Mouse (Mus musculus): ENCODE measurements around the gene Nin. TPM values are rescaled to one million over a fixed set of nuclear protein-coding genes. Genes with fewer than 3 reads are reported as not detected.

Gene Nin
- polyA plus RNA-seq, 1 experiment from 2014 or later = 17.1 TPM

- DNase-seq (peak; percentile 58), ATAC-seq (ENCODE audit: low FRiP score, low TSS enrichment) (peak; percentile 35; the same call in 1 of the 2 replicates)
- no peaks in the 10 kb centered on the region for H3K9me3 ChIP-seq (ENCODE audit: control insufficient read depth, low read length)
- 0 out of 2 replicates have a peak overlapping the region, but pooled peaks have one; percentile 1 for H3K4me2 ChIP-seq (ENCODE audit: low read length)
- peak overlapping the region; percentile 66 for H3K27ac ChIP-seq (replicated peaks; ENCODE audit: low read depth, low read length)
- 0 out of 2 replicates have a peak overlapping the region, but pooled peaks have one; percentile 20 for H3K9ac ChIP-seq (replicated peaks; ENCODE audit: low read length)
- H3K27me3 ChIP-seq (ENCODE audit: control insufficient read depth, insufficient read depth, low read length) = no peaks in the 10 kb centered on the region
- H3K4me1 ChIP-seq (ENCODE audit: control insufficient read depth, insufficient read depth, low read length) = peaks cover 37% of the 10 kb centered on the region
- 15% methylated on average over 6 of the region's 6 CpGs for WGBS
- no peaks in the 10 kb centered on the region for H3K36me3 ChIP-seq (ENCODE audit: control insufficient read depth, insufficient read depth, low read length)
- H3K4me3 ChIP-seq (replicated peaks; ENCODE audit: low read depth, low read length) = no peak overlapping the region
Measured at GRCm38 (mm10) chr12:70068647-70069257, 44.8 kb downstream of the Nin start.

- Histone ChIP-seq H3K9ac (replicated peaks; ENCODE audit: low read length) (no peak overlapping the region), H3K4me2 (ENCODE audit: low read length) (no peak overlapping the region), H3K36me3 (ENCODE audit: control insufficient read depth, insufficient read depth, low read length) (no peaks in the 10 kb centered on the region), H3K4me1 (ENCODE audit: control insufficient read depth, insufficient read depth, low read length) (peaks cover 37% of the 10 kb centered on the region), H3K9me3 (ENCODE audit: control insufficient read depth, low read length) (no peaks in the 10 kb centered on the region), H3K27ac (replicated peaks; ENCODE audit: low read depth, low read length) (0 out of 2 replicates have a peak overlapping the region, but pooled peaks have one; percentile 5), H3K4me3 (replicated peaks; ENCODE audit: low read depth, low read length) (no peak overlapping the region), H3K27me3 (ENCODE audit: control insufficient read depth, insufficient read depth, low read length) (no peaks in the 10 kb centered on the region)
- no peak for ATAC-seq (ENCODE audit: low FRiP score, low TSS enrichment)
- 36% methylated on average over 9 of the region's 9 CpGs for WGBS
- DNase-seq = peak; percentile 42
Measured at GRCm38 (mm10) chr12:70067849-70068248, 45.7 kb downstream of the Nin start.

GRCm38 (mm10) chr12:70062114-70062513, 51.4 kb downstream of the Nin start:
- DNase-seq (peak; percentile 82), ATAC-seq (ENCODE audit: low FRiP score, low TSS enrichment) (no peak)
- Histone ChIP-seq H3K36me3 (ENCODE audit: control insufficient read depth, insufficient read depth, low read length) (peaks cover 22% of the 10 kb centered on the region), H3K9me3 (ENCODE audit: control insufficient read depth, low read length) (no peaks in the 10 kb centered on the region), H3K4me2 (ENCODE audit: low read length) (no peak overlapping the region), H3K27ac (replicated peaks; ENCODE audit: low read depth, low read length) (no peak overlapping the region), H3K4me1 (ENCODE audit: control insufficient read depth, insufficient read depth, low read length) (no peaks in the 10 kb centered on the region), H3K27me3 (ENCODE audit: control insufficient read depth, insufficient read depth, low read length) (no peaks in the 10 kb centered on the region), H3K4me3 (replicated peaks; ENCODE audit: low read depth, low read length) (no peak overlapping the region), H3K9ac (replicated peaks; ENCODE audit: low read length) (no peak overlapping the region)
- WGBS = 42% methylated on average over 3 of the region's 3 CpGs

- Histone ChIP-seq H3K4me3 (replicated peaks; ENCODE audit: low read depth, low read length) (no peak overlapping the region), H3K27me3 (ENCODE audit: control insufficient read depth, insufficient read depth, low read length) (no peaks in the 10 kb centered on the region), H3K9me3 (ENCODE audit: control insufficient read depth, low read length) (no peaks in the 10 kb centered on the region), H3K4me1 (ENCODE audit: control insufficient read depth, insufficient read depth, low read length) (no peaks in the 10 kb centered on the region), H3K4me2 (ENCODE audit: low read length) (no peak overlapping the region), H3K27ac (replicated peaks; ENCODE audit: low read depth, low read length) (no peak overlapping the region), H3K36me3 (ENCODE audit: control insufficient read depth, insufficient read depth, low read length) (peaks cover 47% of the 10 kb centered on the region), H3K9ac (replicated peaks; ENCODE audit: low read length) (no peak overlapping the region)
- no peak for ATAC-seq (ENCODE audit: low FRiP score, low TSS enrichment)
- WGBS = 73% methylated on average over 14 of the region's 14 CpGs
- DNase-seq = no peak
Measured at GRCm38 (mm10) chr12:70058956-70059851, 54.3 kb downstream of the Nin start.

GRCm38 (mm10) chr12:70050699-70051098, 62.8 kb downstream of the Nin start:
- Histone ChIP-seq H3K4me3 (replicated peaks; ENCODE audit: low read depth, low read length) (no peak overlapping the region), H3K4me2 (ENCODE audit: low read length) (no peak overlapping the region), H3K4me1 (ENCODE audit: control insufficient read depth, insufficient read depth, low read length) (no peaks in the 10 kb centered on the region), H3K36me3 (ENCODE audit: control insufficient read depth, insufficient read depth, low read length) (peaks cover 83% of the 10 kb centered on the region), H3K9ac (replicated peaks; ENCODE audit: low read length) (no peak overlapping the region), H3K27ac (replicated peaks; ENCODE audit: low read depth, low read length) (no peak overlapping the region), H3K27me3 (ENCODE audit: control insufficient read depth, insufficient read depth, low read length) (no peaks in the 10 kb centered on the region), H3K9me3 (ENCODE audit: control insufficient read depth, low read length) (no peaks in the 10 kb centered on the region)
- DNase-seq (no peak), ATAC-seq (ENCODE audit: low FRiP score, low TSS enrichment) (no peak)
- 71% methylated on average over 7 of the region's 7 CpGs for WGBS

GRCm38 (mm10) chr12:70048741-70049140, 64.8 kb downstream of the Nin start:
- no peaks in the 10 kb centered on the region for H3K27me3 ChIP-seq (ENCODE audit: control insufficient read depth, insufficient read depth, low read length)
- H3K4me2 ChIP-seq (ENCODE audit: low read length) = no peak overlapping the region
- no peak for DNase-seq
- ATAC-seq (ENCODE audit: low FRiP score, low TSS enrichment) = no peak
- WGBS = 87% methylated on average over 9 of the region's 9 CpGs
- no peaks in the 10 kb centered on the region for H3K9me3 ChIP-seq (ENCODE audit: control insufficient read depth, low read length)
- no peak overlapping the region for H3K4me3 ChIP-seq (replicated peaks; ENCODE audit: low read depth, low read length)
- no peaks in the 10 kb centered on the region for H3K4me1 ChIP-seq (ENCODE audit: control insufficient read depth, insufficient read depth, low read length)
- H3K27ac ChIP-seq (replicated peaks; ENCODE audit: low read depth, low read length) = no peak overlapping the region
- H3K36me3 ChIP-seq (ENCODE audit: control insufficient read depth, insufficient read depth, low read length) = peaks cover 83% of the 10 kb centered on the region
- no peak overlapping the region for H3K9ac ChIP-seq (replicated peaks; ENCODE audit: low read length)

- WGBS = 92% methylated on average over 7 of the region's 7 CpGs
- H3K4me1 ChIP-seq (ENCODE audit: control insufficient read depth, insufficient read depth, low read length) = no peaks in the 10 kb centered on the region
- H3K36me3 ChIP-seq (ENCODE audit: control insufficient read depth, insufficient read depth, low read length) = peaks cover 85% of the 10 kb centered on the region
- ATAC-seq (ENCODE audit: low FRiP score, low TSS enrichment) (no peak), DNase-seq (no peak)
- no peak overlapping the region for H3K27ac ChIP-seq (replicated peaks; ENCODE audit: low read depth, low read length)
- no peaks in the 10 kb centered on the region for H3K27me3 ChIP-seq (ENCODE audit: control insufficient read depth, insufficient read depth, low read length)
- no peak overlapping the region for H3K9ac ChIP-seq (replicated peaks; ENCODE audit: low read length)
- no peak overlapping the region for H3K4me3 ChIP-seq (replicated peaks; ENCODE audit: low read depth, low read length)
- no peak overlapping the region for H3K4me2 ChIP-seq (ENCODE audit: low read length)
- H3K9me3 ChIP-seq (ENCODE audit: control insufficient read depth, low read length) = no peaks in the 10 kb centered on the region
Measured at GRCm38 (mm10) chr12:70047281-70047680, 66.2 kb downstream of the Nin start.

GRCm38 (mm10) chr12:70044353-70044752, 69.2 kb downstream of the Nin start:
- DNase-seq (no peak), ATAC-seq (ENCODE audit: low FRiP score, low TSS enrichment) (no peak)
- Histone ChIP-seq H3K27ac (replicated peaks; ENCODE audit: low read depth, low read length) (no peak overlapping the region), H3K4me1 (ENCODE audit: control insufficient read depth, insufficient read depth, low read length) (no peaks in the 10 kb centered on the region), H3K36me3 (ENCODE audit: control insufficient read depth, insufficient read depth, low read length) (peaks cover 84% of the 10 kb centered on the region), H3K27me3 (ENCODE audit: control insufficient read depth, insufficient read depth, low read length) (no peaks in the 10 kb centered on the region), H3K4me2 (ENCODE audit: low read length) (no peak overlapping the region), H3K9me3 (ENCODE audit: control insufficient read depth, low read length) (no peaks in the 10 kb centered on the region), H3K4me3 (replicated peaks; ENCODE audit: low read depth, low read length) (no peak overlapping the region), H3K9ac (replicated peaks; ENCODE audit: low read length) (no peak overlapping the region)
- WGBS = 76% methylated on average over 4 of the region's 4 CpGs
